Mouse (Mus musculus) frontal cortex, adult 2 months (tissue): ENCODE measurements around the gene Dcaf8. TPM values are rescaled to one million over a fixed set of nuclear protein-coding genes. Genes with fewer than 3 reads are reported as not detected.
"Not testable (repeated sequence)": the region's sequence is repeated elsewhere in the genome, so short reads cannot be mapped to it uniquely, and the experiment has no call there.

Experiments used
- DNase-seq, 2 experiments: peaks; one replicate each; pipeline ENCODE4 v3.0.0; 2022; ENCODE audit warnings: low spot score in 1 of 2; ENCODE audit errors: extremely low spot score in 1 of 2
- polyA plus RNA-seq: library from polyadenylated mRNA; depleted of rRNA; stranded (reverse); fragments of >200 nt; gene quantifications from 2 replicates; pipeline ENCODE4 v1.2.3, GENCODE M21; 2012; rRNA removed

The Dcaf8 gene
- polyA plus RNA-seq, 1 experiment, result 102 TPM

- DNase-seq, result no peak
Observed at GRCm38 (mm10) chr1:172214748-172215147, 66.9 kb downstream of the Dcaf8 start.

DNA sequence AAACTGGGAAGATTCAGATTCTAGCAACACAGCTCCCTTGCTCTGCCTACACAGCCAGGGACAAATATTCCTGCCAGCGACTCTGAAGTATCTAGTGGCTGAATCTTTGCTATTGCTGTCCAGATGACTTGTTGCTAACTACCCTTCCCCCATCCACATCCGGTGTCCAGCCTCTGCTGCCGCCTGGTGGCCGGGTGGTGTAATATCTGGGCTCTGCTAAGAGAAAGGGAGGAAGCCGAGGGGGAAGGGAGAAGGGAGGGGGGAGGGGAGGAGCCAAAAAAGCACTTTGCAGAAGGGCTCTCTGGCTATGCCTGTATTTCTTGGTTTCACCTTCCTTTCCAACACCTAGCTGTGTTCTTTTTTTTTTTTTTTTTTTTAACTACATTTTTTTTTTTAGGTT is 69.3 kb downstream of the Dcaf8 start:
- peak; percentile 77 to 95 for DNase-seq

DNA sequence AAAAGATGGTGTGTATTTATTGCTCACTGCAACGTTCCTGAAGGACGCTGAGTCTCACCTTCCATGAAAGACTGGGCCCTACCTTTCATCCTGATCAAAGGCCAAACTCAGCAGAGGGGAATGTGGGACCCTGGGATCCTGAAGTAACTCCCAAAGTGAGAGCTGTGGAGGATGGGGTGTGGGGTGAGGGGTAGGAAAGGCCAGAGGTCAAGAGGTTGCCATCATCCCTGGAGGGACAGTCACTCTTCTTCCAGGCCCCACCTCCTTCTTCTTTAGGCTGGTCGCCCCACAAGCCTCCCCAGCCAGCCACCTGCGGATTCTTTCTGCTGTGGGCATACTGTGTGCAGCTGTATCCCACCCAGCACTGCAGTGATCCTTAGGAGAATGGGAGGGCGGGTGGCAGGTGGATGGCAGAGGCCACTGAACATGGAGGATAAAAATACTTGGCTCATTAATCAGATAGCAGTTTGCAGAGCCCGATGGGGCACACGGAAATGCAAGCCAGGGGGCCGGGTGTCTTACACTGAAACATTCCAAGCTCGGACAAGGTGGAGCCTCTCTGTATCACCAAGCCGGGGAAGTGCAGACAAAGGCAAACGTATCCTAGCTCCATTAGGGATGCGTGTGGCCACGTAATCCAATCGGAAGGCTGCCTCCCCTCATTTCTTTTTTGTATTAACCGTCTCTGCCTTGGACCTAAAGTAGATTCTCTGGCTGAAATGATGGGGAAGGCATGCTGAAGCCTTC is 70.5 kb downstream of the Dcaf8 start:
- DNase-seq, result no peak

GRCm38 (mm10) chr1:172219451-172220406 is 71.8 kb downstream of the Dcaf8 start, which contains the start of gene Casq1:
Gene Casq1, minus strand, starts transcription at chr1:172219868.
- DNase-seq, result no peak

DNA sequence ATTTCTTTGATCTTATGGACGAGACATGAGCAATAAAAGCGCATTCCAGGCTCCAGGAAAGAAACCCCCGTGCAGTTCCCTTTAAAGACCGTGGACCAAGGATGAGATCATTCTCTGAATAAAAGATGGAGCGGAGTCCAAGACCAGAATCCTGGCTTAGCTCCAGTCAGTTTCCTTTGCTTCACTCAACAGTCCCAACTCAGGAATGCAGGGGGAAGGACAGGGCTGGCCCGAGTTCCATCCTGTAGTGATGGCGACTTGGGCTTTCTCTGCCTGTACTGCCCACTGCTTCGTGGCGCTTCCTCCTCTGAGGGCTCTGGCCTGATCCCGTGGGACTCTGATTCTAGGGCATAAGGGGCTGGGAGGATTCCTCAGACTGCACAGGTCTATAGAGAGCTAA is 72.5 kb downstream of the Dcaf8 start:
- peak in 1 of 2 experiments; percentile 36 for DNase-seq

GRCm38 (mm10) chr1:172221297-172222063 is 73.6 kb downstream of the Dcaf8 start:
- no peak for DNase-seq

DNA sequence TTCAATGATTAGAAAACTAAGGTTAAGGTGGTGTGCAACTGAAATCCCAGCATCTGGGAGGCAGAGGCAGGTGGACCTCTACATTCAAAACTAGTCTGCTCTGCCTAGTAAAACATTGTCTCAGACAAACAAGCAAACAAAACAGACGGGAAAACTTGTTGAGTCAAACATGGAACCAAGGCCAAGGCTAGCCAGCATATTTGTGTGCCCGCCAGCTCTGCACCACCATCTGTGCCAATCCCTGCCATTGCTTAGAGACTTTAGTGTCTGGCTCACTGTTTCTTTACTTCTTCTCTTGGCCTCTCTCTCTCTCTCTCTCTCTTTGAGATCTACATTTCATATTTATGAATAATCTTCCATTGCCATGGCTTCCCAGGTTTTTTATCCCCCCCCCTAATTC is 80.3 kb downstream of the Dcaf8 start:
- no peak for DNase-seq

GRCm38 (mm10) chr1:172229215-172229614 is 81.3 kb downstream of the Dcaf8 start:
- no peak for DNase-seq

DNA sequence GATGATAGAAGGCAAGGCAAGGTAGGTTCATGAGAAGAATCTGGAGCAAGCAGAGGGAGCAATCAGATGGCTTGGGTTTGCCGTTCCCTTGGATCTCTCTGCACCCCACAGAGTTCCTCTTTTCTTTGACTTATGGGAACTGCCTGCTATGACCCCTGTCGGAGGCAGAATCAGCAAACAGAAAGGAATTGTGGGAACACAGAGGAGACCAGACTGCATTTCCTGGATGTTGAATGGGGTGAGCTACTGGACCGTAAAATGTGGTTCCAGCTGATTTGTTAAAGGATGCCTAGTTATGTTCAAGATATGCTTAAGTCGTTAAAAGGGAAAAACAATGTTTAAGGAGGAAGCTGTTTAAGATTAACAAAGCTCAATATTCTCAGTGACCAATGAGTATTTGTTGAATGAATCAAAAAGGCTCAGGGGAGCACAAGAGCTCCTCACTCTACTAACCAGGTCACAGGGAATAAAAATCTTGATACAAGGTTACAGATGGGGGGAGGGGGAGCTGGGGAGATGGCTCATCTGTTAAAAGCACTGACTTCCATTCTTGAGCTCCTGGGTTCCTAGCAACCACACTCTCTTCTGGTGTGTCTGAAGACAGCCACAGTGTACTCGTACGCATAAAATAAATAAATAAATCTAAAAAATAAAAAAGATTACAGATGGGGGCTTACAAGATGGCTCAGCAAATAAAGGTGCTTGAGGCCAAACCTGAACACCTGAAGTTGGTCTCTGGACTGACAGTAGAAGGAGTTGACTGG is 93.2 kb downstream of the Dcaf8 start:
- DNase-seq, result no peak

DNA sequence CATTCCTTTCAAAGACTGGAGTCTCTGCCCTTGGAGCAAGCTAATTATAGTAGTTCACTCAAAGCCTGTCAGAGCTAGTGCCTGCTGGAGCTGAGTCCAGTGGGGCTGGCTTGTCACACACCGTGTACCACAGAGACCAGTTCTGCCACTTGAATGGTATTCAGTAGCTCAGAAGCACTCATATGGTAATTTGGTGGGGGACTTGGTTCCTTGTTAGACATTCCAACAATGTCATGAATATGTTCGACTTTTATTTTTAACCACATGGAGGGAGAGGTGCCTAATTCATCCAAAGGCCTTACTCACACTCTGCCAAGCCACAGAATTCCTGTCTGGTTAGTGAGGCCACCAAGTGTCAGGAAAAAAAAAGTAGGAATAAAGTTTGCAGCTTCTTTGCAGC is 94.5 kb downstream of the Dcaf8 start:
- DNase-seq, result no peak

GRCm38 (mm10) chr1:172243547-172244205 is 95.8 kb downstream of the Dcaf8 start:
- DNase-seq, result peak in 1 of 2 experiments; percentile 12

DNA sequence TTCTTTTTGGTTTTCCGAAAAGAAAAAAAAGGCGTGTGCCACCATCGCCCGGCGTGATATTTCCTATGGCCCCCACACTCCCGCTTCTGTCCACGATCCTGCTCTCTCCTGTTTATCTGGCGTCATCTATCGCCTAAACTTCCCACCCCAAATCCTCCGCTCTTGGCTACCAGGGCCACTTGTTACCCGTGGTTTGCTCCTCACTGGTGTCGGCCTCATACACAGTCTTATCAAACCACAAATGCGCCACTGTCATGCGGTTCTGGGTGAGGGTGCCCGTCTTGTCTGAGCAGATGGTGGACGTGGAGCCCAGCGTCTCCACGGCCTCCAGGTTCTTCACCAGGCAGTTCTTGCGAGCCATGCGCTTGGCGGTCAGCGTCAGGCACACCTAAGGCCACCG is 96.8 kb downstream of the Dcaf8 start:
- not testable (repeated sequence) for DNase-seq

Other genes with a start within 250 kb of the Dcaf8 start
- 0.32 and 0.44 TPM in 2 replicates for gene Slamf6, start 230.6 kb upstream of the Dcaf8 start, polyA plus RNA-seq
- 11.5 and 13.4 TPM in 2 replicates for gene Vangl2, start 119.6 kb upstream of the Dcaf8 start, polyA plus RNA-seq
- 0.30 and 0.50 TPM in 2 replicates for gene Nhlh1, start 90.5 kb upstream of the Dcaf8 start, polyA plus RNA-seq
- gene Copa, start 65.6 kb upstream of the Dcaf8 start, polyA plus RNA-seq, result 114 and 122 TPM in 2 replicates
- 82.6 and 88.1 TPM in 2 replicates for gene Ncstn, start 65.3 kb upstream of the Dcaf8 start, polyA plus RNA-seq
- 81.2 and 84.3 TPM in 2 replicates for gene Pex19, start 21.3 kb upstream of the Dcaf8 start, polyA plus RNA-seq
- gene Pea15a, start 58.7 kb downstream of the Dcaf8 start, polyA plus RNA-seq, result 538 and 542 TPM in 2 replicates
- gene Casq1, start 71.8 kb downstream of the Dcaf8 start, polyA plus RNA-seq, result 1.4 TPM in 2 replicates
- not detected in 2 replicates for gene Atp1a4, start 110.3 kb downstream of the Dcaf8 start, polyA plus RNA-seq
- gene Igsf8, start 113.6 kb downstream of the Dcaf8 start, polyA plus RNA-seq, result 230 and 251 TPM in 2 replicates
- 495 and 562 TPM in 2 replicates for gene Atp1a2, start 150.0 kb downstream of the Dcaf8 start, polyA plus RNA-seq
- 102 and 111 TPM in 2 replicates for gene Kcnj9, start 181.2 kb downstream of the Dcaf8 start, polyA plus RNA-seq
- 112 and 122 TPM in 2 replicates for gene Kcnj10, start 193.1 kb downstream of the Dcaf8 start, polyA plus RNA-seq
- 6.6 and 7.2 TPM in 2 replicates for gene Pigm, start 228.5 kb downstream of the Dcaf8 start, polyA plus RNA-seq